Mouse (Mus musculus): ENCODE measurements around the gene Top3b. TPM values are rescaled to one million over a fixed set of nuclear protein-coding genes. Genes with fewer than 3 reads are reported as not detected.

Top3b gene
- polyA plus RNA-seq, 1 experiment from 2014 or later, result 73.0 TPM

GRCm38 (mm10) chr16:16862288-16862687, 8.2 kb upstream of the Top3b start:
- ATAC-seq (ENCODE audit: insufficient number of reproducible peaks, insufficient read depth, low FRiP score, low TSS enrichment, low read depth), result no peak
- H3K27ac ChIP-seq, result no peak overlapping the region
- H3K4me2 ChIP-seq, result no peak overlapping the region
- H3K9me3 ChIP-seq, result no peaks in the 10 kb centered on the region
- no peaks in the 10 kb centered on the region for H3K4me1 ChIP-seq (replicated peaks)
- no peak overlapping the region for H3K9ac ChIP-seq (replicated peaks)
- no peaks in the 10 kb centered on the region for H3K27me3 ChIP-seq
- 76% methylated on average over 3 of the region's 3 CpGs for WGBS
- H3K36me3 ChIP-seq, result no peaks in the 10 kb centered on the region
- no peak overlapping the region for H3K4me3 ChIP-seq (replicated peaks)

DNA sequence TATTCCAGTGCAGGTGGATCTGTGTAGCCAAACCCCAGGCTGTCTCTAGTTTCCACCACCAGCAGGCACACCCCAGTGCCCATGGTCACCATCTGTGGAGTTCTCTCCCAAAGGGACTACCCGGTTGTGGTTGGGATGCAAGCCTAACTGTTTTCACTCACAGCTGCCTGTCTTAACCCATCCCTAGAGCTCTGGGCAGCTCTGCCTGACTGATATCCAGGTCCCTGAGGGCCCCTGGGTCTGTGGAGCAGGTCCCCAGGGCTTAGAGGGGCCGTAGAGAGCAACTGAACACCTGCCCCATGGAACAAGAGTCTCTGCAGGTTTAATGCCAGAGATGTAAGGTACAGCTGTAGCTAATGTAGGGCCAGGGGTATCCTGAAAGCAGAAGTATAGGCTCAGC, 6.6 kb upstream of the Top3b start, which contains the start of gene Igll1:
TSS of gene Igll1 (minus strand) at position 8 of the 400 bp plus-strand sequence.
- no peaks in the 10 kb centered on the region for H3K9me3 ChIP-seq
- no peak within 1 kb of the TSS for H3K4me3 ChIP-seq (replicated peaks)
- no peak within 1 kb of the TSS for H3K9ac ChIP-seq (replicated peaks)
- H3K4me2 ChIP-seq, result no peak within 1 kb of the TSS
- H3K36me3 ChIP-seq, result no peaks in the 10 kb centered on the region
- no peaks in the 10 kb centered on the region for H3K4me1 ChIP-seq (replicated peaks)
- no peak for ATAC-seq (ENCODE audit: insufficient number of reproducible peaks, insufficient read depth, low FRiP score, low TSS enrichment, low read depth)
- no peak within 1 kb of the TSS for H3K27ac ChIP-seq
- WGBS, result 81% methylated on average over 2 of the region's 2 CpGs
- H3K27me3 ChIP-seq, result no peaks in the 10 kb centered on the region

DNA sequence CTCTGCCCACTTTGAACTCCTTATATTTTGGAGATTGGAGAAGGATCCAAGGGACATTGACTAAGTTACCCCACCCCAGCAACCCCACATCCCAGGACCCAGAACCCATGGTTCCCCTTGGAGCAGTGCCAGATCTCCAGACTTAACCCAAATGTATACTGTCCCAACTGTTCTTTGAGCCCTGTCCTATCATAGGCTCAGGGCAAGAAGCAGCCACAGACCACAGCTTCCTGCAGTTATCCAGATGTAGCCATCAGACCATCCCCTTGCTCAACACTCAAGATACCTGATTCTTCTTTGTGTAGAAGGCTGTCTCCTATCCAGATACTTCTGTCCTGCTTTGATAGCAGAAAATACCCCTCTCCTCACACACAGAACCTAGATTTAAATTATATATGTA, 5.3 kb upstream of the Top3b start:
- no peaks in the 10 kb centered on the region for H3K27me3 ChIP-seq
- H3K4me2 ChIP-seq, result no peak overlapping the region
- H3K9ac ChIP-seq (replicated peaks), result no peak overlapping the region
- no peaks in the 10 kb centered on the region for H3K36me3 ChIP-seq
- H3K4me3 ChIP-seq (replicated peaks), result no peak overlapping the region
- no peaks in the 10 kb centered on the region for H3K9me3 ChIP-seq
- ATAC-seq (ENCODE audit: insufficient number of reproducible peaks, insufficient read depth, low FRiP score, low TSS enrichment, low read depth), result no peak
- no peaks in the 10 kb centered on the region for H3K4me1 ChIP-seq (replicated peaks)
- no peak overlapping the region for H3K27ac ChIP-seq

- no peaks in the 10 kb centered on the region for H3K4me1 ChIP-seq (replicated peaks)
- no peak for ATAC-seq (ENCODE audit: insufficient number of reproducible peaks, insufficient read depth, low FRiP score, low TSS enrichment, low read depth)
- no peak overlapping the region for H3K4me2 ChIP-seq
- H3K9me3 ChIP-seq, result no peaks in the 10 kb centered on the region
- H3K27ac ChIP-seq, result no peak overlapping the region
- no peak overlapping the region for H3K4me3 ChIP-seq (replicated peaks)
- H3K27me3 ChIP-seq, result no peaks in the 10 kb centered on the region
- H3K9ac ChIP-seq (replicated peaks), result no peak overlapping the region
- 49% methylated on average over 4 of the region's 5 CpGs for WGBS
- no peaks in the 10 kb centered on the region for H3K36me3 ChIP-seq
These were observed 4.6 kb upstream of the Top3b start for GRCm38 (mm10) chr16:16865696-16866561.

- no peaks in the 10 kb centered on the region for H3K27me3 ChIP-seq
- H3K9ac ChIP-seq (replicated peaks), result peak overlapping the region; percentile 84; the same call in 1 of the 2 replicates
- H3K4me1 ChIP-seq (replicated peaks), result peaks cover 7% of the 10 kb centered on the region; the same call in 1 of the 2 replicates
- H3K36me3 ChIP-seq, result peaks cover 9% of the 10 kb centered on the region
- peak; percentile 24 for ATAC-seq (ENCODE audit: insufficient number of reproducible peaks, insufficient read depth, low FRiP score, low TSS enrichment, low read depth)
- H3K9me3 ChIP-seq, result no peaks in the 10 kb centered on the region
- H3K4me3 ChIP-seq (replicated peaks), result peak overlapping the region; percentile 71
- WGBS, result 34% methylated on average over 7 of the region's 7 CpGs
- H3K4me2 ChIP-seq, result peak overlapping the region; percentile 69
- peak overlapping the region; percentile 97 for H3K27ac ChIP-seq
These were observed 307 bp upstream of the Top3b start for GRCm38 (mm10) chr16:16870241-16870616.

- peaks cover 91% of the 10 kb centered on the region for H3K36me3 ChIP-seq
- ATAC-seq (ENCODE audit: insufficient number of reproducible peaks, insufficient read depth, low FRiP score, low TSS enrichment, low read depth), result no peak
These were observed 8.5 kb downstream of the Top3b start for GRCm38 (mm10) chr16:16879025-16879424.

DNA sequence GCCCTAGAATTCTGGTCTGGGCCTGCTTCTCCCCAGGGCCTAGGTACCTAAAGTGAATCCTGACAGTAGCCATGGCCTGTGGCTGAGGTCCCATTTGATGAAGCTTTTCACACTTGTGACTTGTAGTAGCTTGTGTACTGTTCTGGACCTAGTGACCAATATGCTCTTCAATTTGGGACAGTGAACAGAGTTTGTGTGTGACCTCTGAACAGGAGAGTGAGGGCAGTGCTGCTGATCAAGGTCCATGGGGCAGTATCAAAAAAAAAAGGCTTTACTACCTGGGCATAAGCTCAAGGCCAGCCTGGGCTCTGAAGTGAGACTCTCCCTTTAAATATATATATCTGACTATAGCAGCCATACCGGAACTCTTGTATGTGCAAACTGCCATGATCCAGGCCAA, 17.8 kb downstream of the Top3b start:
- H3K9ac ChIP-seq (replicated peaks), result no peak overlapping the region
- no peaks in the 10 kb centered on the region for H3K27me3 ChIP-seq
- H3K9me3 ChIP-seq, result no peaks in the 10 kb centered on the region
- H3K36me3 ChIP-seq, result peaks cover 100% of the 10 kb centered on the region
- no peak overlapping the region for H3K4me3 ChIP-seq (replicated peaks)
- no peak overlapping the region for H3K27ac ChIP-seq
- ATAC-seq (ENCODE audit: insufficient number of reproducible peaks, insufficient read depth, low FRiP score, low TSS enrichment, low read depth), result no peak
- no peaks in the 10 kb centered on the region for H3K4me1 ChIP-seq (replicated peaks)
- H3K4me2 ChIP-seq, result no peak overlapping the region
- WGBS, result 100% methylated on average over 1 of the region's 1 CpGs

More at GRCm38 (mm10) chr16:16879025-16879424, 8.5 kb downstream of the Top3b start:
- 86% methylated on average over 5 of the region's 5 CpGs for WGBS
- no peak overlapping the region for H3K4me2 ChIP-seq
- peaks cover 9% of the 10 kb centered on the region for H3K9me3 ChIP-seq
- H3K9ac ChIP-seq (replicated peaks), result no peak overlapping the region
- no peaks in the 10 kb centered on the region for H3K4me1 ChIP-seq (replicated peaks)
- H3K27me3 ChIP-seq, result no peaks in the 10 kb centered on the region
- no peak overlapping the region for H3K27ac ChIP-seq
- H3K4me3 ChIP-seq (replicated peaks), result no peak overlapping the region

DNA sequence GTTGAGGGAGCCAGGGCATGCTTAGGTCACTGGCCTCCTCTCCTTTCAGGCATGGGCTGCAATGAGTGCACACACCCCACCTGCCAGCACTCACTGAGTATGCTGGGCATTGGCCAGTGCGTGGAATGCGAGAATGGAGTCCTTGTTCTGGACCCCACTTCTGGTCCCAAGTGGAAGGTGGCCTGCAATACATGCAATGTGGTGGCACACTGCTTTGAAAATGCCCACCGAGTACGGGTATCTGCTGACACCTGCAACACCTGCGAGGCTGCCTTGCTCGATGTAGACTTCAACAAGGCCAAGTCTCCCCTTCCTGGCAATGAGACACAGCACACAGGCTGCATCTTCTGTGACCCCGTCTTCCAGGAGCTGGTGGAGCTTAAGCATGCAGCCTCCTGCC, 21.8 kb downstream of the Top3b start:
- Histone ChIP-seq H3K4me3 (replicated peaks) (no peak overlapping the region), H3K9ac (replicated peaks) (no peak overlapping the region), H3K27me3 (no peaks in the 10 kb centered on the region), H3K36me3 (peaks cover 70% of the 10 kb centered on the region), H3K27ac (no peak overlapping the region), H3K4me1 (replicated peaks) (peaks cover 8% of the 10 kb centered on the region), H3K9me3 (no peaks in the 10 kb centered on the region), H3K4me2 (no peak overlapping the region)
- WGBS, result 89% methylated on average over 7 of the region's 7 CpGs
- ATAC-seq (ENCODE audit: insufficient number of reproducible peaks, insufficient read depth, low FRiP score, low TSS enrichment, low read depth), result no peak

- peak overlapping the region; percentile 66 for H3K27ac ChIP-seq
These were observed 25.5 kb downstream of the Top3b start for GRCm38 (mm10) chr16:16896015-16896381.

GRCm38 (mm10) chr16:16896382-16897055, 26.0 kb downstream of the Top3b start, which contains the start of gene Ppm1f:
TSS of gene Ppm1f (plus strand) at chr16:16896469.
- peak within 1 kb of the TSS; percentile 75 for H3K9ac ChIP-seq (replicated peaks)
- no peaks in the 10 kb centered on the region for H3K9me3 ChIP-seq
- peak within 1 kb of the TSS; percentile 66 for H3K27ac ChIP-seq
- peak within 1 kb of the TSS; percentile 61 for H3K4me3 ChIP-seq (replicated peaks)
- peak within 1 kb of the TSS; percentile 69 for H3K4me2 ChIP-seq
- peak; percentile 85 for ATAC-seq (ENCODE audit: insufficient number of reproducible peaks, insufficient read depth, low FRiP score, low TSS enrichment, low read depth)
- H3K4me1 ChIP-seq (replicated peaks), result peaks cover 13% of the 10 kb centered on the region
- H3K27me3 ChIP-seq, result no peaks in the 10 kb centered on the region
- WGBS, result under 1% methylated on average over 29 of the region's 29 CpGs
- H3K36me3 ChIP-seq, result peaks cover 28% of the 10 kb centered on the region

More at GRCm38 (mm10) chr16:16896015-16896381, 25.5 kb downstream of the Top3b start:
- H3K4me2 ChIP-seq, result peak overlapping the region; percentile 69
- no peak overlapping the region for H3K9ac ChIP-seq (replicated peaks)
- H3K4me3 ChIP-seq (replicated peaks), result peak overlapping the region; percentile 61
- H3K9me3 ChIP-seq, result no peaks in the 10 kb centered on the region
- H3K36me3 ChIP-seq, result peaks cover 34% of the 10 kb centered on the region
- peaks cover 13% of the 10 kb centered on the region for H3K4me1 ChIP-seq (replicated peaks)
- WGBS, result 17% methylated on average over 4 of the region's 4 CpGs
- H3K27me3 ChIP-seq, result no peaks in the 10 kb centered on the region
- ATAC-seq (ENCODE audit: insufficient number of reproducible peaks, insufficient read depth, low FRiP score, low TSS enrichment, low read depth), result peak; percentile 74

GRCm38 (mm10) chr16:16897056-16897584, 26.6 kb downstream of the Top3b start:
- H3K9me3 ChIP-seq, result no peaks in the 10 kb centered on the region
- no peaks in the 10 kb centered on the region for H3K27me3 ChIP-seq
- H3K27ac ChIP-seq, result peak overlapping the region; percentile 66
- 0 out of 2 replicates have a peak, but pooled peaks have one; percentile 2 for ATAC-seq (ENCODE audit: insufficient number of reproducible peaks, insufficient read depth, low FRiP score, low TSS enrichment, low read depth)
- peaks cover 13% of the 10 kb centered on the region for H3K4me1 ChIP-seq (replicated peaks)
- H3K4me3 ChIP-seq (replicated peaks), result peak overlapping the region; percentile 61
- H3K4me2 ChIP-seq, result peak overlapping the region; percentile 69
- H3K36me3 ChIP-seq, result peaks cover 22% of the 10 kb centered on the region
- peak overlapping the region; percentile 75 for H3K9ac ChIP-seq (replicated peaks)
- 24% methylated on average over 10 of the region's 10 CpGs for WGBS

Data from limb, embryonic 12.5 days (tissue).